Mouse (Mus musculus): ENCODE measurements around the gene Ldlrad3.

Ldlrad3 gene

DNA sequence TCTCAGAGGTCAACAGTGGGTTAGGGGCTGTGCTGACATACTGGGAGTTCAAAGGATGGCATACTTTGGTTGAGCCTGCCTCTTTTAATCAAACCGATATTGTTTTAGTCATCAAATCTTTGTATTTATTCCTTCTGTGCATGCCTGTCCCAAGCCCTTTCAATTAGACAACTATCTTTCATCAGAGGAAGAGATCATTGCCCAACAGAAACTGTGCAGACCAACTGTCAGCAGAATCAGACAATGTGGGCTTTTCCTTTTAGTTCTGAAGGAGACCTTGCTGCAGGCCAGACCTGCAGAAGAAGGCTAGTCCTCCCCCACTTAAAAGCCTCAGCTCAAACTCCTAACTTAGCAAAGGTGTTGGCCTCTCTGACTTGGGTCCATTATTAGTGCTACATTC is 41.9 kb downstream of the Ldlrad3 start:
- DNase-seq (ENCODE audit: low spot score in 2 of 2): no peak

DNA sequence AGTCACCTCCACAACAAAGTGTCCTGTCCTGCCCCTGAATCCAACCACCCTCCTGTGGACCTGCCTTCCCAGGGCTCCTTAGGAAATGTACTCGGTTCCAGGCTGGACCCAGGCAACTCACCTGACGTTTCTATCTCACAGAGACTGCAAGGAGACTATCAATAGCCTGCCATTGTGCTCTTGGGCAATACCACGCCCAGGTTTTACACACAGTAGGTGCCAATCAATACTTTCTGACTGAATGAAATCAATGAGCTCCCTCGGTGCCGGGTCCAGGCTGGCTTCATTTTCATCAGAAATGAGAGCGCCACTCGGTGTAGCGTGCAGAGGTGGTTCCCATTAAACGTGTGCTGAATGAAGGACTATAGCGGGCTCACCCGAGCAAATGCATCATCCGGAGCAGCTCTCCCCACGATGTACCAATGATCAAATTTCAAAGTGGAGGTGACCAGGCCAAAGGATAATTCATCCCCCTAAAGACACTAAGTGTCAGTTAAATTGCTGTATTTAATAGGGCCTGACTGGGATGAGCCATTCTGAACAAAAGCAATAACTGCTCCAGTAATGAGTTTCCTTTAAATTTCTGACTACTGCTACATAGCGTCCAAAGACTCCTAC is 43.4 kb downstream of the Ldlrad3 start:
- no peak for DNase-seq (ENCODE audit: low spot score in 2 of 2)

DNA sequence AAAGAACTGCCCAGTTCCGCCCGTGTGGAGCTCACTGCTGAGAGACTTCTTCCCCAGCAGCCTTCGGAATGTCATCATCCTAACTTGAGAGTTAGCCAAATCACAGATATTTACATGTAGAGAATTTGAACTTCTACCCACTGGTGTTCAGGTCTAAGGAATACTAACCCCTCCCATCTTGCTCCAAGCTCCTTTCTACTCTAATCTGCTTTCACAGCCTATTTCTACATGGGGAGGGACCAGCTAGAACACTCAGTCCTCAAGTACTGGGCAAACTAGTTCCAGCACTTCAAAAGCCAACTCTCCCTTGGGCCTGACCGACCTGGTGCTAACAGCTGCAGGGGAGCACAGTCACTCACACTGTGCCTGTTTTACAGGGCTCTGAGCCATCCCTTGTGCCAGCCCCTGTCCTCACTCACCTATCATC is 44.0 kb downstream of the Ldlrad3 start:
- peak; percentile 33 to 44 for DNase-seq (ENCODE audit: low spot score in 2 of 2)

DNA sequence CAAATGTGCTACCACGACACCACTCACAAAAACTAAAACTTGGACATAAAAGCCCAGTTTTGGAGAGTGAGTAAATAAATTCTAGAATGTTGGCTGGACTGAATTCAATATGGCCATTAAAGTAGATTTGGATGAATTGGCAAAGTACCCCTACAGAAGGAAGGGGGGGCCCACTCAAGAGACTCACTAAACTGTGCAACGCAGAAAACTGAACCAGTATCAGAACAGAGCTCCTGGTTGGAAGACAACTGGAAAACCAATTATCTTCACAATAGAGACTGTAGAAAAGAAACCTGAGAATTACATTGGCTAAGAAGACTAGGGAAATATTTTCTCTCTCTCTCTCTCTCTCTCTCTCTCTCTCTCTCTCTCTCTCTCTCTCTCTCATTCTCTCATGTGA is 45.0 kb downstream of the Ldlrad3 start:
- no peak for DNase-seq (ENCODE audit: low spot score in 2 of 2)

DNA sequence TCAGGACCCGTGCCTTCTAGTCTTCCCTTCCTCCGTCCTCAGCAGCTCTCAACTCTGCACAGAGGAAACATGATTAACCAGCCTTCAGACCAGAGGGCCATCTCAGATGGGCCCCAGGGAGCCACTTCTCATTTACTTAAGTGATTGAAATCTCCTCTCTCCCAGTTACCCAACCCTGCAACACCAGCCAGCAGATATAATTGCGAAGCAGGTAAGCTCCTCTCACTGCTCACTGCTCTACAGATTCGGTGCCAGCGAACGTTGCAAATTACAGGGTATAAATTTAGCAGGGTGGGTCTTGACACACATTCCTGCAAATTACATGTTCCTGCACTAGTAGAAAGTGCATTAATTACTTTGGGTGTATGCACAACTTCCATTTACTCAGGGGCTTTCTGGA is 48.3 kb downstream of the Ldlrad3 start:
- no peak for DNase-seq (ENCODE audit: low spot score in 2 of 2)

DNA sequence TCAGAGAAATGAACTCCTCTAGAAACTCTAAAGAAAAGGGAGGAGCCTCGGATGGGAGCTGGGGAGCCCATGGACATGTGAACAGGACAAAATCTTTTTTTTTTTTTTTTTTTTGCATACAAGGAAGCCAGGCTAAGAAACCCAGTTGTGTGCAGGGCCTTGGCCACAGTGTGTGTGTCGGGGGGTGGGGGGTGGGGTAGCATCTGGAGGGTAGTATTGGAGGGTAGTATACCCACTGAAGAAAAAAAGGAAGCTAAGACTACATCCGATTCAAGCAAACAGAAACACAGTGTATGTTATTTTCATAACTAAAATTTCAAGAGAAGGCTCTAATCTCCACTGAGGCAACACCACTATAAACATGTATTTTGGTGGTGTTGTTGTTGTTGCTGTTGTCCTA is 50.0 kb downstream of the Ldlrad3 start:
- no peak for DNase-seq (ENCODE audit: low spot score in 2 of 2)

DNA sequence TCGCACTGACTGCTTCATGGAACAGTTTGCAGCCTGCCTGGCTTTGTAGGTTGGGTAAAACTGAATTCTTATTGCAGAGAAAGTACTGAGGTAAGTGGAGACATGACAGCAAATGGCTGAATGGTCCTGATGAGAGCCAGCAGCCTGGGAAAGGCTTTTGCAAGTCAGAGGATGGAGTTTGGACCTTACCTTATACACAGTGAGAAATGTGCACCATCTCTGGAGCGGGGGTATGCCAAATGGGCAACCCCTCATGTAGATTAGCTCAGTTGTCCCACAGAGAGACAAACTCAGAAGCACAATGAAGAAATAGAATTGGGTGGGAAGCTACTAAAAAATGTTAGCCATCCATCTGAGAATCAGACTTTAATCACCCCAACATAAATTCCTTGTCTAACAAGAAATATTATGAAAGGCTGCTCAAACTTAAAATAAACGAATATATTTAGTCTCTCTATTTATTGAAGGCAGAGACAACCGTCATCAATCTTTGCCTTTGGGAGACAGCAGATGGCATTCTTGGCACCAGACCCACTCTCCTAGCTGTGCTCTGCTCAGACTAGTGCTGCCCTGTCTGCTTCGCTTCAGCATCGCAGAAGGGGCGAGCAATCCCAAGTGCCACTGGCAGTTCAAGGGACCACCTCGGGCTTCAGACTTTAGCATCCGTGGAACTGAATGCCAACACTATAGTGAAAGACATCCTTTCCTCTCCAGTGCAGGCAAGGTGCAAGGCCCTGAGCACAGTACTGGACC is 51.5 kb downstream of the Ldlrad3 start:
- no peak for DNase-seq (ENCODE audit: low spot score in 2 of 2)

DNA sequence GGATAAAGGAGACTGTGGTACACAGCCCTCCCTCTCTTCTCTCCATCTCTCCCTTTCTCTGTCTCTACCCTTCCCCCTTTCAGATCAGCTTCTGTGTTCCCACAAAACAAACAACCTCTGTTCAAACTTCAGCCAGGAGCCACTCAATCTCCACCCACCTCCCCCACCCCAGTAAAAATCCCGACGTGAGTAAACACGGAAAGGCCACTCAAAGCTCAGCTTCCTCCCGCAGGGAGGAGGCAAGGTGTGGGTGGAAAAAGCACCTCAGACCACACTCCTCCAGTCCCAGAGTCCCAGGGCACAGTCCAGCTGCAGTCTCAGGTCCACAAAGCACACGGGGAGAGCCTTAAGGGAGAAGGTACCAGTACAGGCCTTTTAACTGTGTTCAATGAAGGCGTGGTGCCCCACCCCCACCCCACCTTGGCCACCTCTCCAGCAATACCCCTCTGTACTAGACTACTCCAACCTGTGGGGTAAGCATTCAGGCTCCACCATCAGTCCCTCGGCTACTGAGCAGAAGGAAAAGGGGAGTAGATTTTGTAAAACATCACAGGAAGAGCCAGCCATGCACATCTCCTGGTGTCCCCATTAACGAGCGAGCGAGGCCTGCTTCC is 53.1 kb downstream of the Ldlrad3 start:
- DNase-seq (ENCODE audit: low spot score in 2 of 2): no peak

DNA sequence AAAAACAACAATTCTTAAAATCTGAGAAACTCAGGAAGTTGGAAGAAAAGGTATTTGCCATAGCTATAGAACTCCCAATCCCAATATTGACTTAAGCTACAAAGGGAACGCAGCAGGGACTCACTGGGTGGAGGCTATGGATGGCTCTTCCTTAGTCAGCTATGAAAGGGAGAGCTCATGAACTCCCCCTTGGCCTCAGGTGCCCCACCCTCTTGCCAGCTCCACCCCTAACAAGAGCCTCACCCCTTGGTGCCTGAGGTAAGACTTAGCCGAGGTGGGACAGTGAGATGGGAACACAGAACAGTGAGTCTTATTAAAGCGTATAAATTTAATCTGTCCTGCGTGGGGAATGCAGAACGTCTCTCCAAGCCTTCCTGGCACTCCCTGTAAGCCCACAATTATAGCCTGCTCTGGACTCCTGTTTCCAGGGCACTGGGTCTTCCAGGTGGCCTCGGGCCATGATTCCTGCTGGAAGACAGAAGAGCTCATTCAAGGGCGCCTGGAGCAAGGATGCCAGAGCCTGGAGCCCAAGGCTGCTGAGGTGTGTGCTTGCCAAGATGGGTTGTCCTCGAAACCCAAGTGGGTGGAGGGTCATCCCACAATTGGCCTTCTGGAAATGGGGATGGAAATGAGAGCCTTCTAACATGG is 55.9 kb downstream of the Ldlrad3 start:
- peak in 1 of 2 experiments; percentile 27 for DNase-seq (ENCODE audit: low spot score in 2 of 2)

DNA sequence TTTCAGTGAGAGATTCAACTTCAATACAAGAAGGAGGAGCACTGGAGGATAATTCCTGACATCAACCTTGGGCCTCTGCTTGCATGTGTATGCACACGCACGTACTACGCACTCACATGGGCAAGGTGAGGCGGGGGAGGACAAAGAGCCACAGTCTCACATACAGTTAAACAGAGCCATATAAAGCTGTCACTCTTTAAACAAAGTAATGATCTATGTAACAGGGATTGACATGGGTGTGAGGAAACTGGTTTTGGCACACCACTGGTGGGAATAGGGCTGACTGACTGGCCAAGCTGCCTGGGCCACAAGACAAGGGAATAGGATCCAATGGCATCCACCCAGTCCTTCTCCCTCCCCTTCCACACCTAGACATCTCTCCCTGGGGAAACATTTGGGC is 57.0 kb downstream of the Ldlrad3 start:
- DNase-seq (ENCODE audit: low spot score in 2 of 2): no peak

DNA sequence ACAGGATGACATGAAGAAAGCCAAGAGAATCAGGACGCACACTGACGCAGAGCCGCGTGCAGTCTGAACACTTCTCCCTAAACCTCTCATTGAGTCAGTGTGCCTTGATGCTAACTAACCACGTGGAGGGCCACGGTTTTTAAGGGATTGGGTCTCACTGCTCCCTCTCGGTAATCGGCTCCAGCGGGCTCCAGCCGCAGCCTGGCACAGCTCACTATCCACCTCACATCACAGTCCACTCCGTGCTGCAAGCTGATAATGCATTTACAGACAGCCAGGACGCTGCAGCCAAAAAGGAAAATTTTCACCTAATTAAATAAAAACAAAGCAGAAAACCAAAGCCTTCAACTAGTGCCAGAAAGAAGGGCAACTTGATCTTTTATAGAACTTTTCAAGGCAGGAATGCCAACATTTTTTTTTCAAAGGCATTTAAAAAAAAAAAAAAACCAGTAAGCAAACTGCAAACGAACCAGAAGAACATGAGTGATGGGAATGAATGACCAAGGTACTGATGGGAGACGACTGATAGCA is 57.6 kb downstream of the Ldlrad3 start:
- DNase-seq (ENCODE audit: low spot score in 2 of 2): no peak

DNA sequence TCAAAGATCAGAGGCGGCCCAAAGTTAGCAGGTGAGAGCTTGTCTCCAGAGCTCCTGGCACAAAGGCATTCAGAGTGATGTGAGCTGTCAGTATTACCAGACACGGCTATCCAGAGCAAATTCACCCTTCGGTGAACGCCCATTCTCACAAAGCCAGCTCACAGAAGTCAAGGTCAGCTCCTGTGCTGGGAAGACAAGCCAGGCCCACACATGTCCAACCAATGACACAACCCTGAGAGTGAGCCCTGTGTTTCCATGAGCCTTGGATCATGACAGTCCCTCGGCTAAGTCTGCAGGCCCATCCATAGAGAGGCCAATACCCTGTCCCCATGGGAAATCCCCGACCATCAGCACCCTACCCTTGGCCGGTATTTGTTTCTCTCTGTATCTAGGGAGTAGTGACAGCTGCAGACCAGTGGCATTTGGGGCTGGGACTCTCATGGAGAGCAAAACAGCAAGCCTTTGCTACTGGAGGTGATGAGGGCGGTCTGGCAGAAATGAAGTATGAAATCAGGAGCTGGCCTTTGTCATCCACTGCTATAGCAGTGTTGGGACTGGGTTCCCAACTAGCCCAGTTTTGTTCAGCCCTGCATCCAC is 58.3 kb downstream of the Ldlrad3 start:
- DNase-seq (ENCODE audit: low spot score in 2 of 2): peak; percentile 33 to 49

DNA sequence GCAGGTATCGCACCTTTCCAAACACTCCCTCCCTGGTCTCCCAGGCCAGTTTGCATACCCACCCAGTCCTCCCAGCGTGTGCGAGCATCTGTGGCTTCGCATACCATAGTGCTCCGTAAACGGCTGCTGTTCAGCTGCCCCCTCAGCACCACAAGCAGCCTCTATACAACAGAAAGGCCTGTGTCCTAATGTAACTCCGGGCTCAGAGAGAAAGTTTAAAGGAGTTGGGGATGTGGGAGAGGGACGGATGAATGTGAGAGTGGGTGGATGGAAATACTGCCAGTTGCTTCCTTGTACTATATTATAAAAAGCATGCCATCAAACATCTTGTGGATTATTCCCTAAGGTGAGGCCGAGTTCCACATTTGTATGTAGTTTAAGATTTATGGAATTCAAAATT is 59.0 kb downstream of the Ldlrad3 start:
- no peak for DNase-seq (ENCODE audit: low spot score in 2 of 2)

DNA sequence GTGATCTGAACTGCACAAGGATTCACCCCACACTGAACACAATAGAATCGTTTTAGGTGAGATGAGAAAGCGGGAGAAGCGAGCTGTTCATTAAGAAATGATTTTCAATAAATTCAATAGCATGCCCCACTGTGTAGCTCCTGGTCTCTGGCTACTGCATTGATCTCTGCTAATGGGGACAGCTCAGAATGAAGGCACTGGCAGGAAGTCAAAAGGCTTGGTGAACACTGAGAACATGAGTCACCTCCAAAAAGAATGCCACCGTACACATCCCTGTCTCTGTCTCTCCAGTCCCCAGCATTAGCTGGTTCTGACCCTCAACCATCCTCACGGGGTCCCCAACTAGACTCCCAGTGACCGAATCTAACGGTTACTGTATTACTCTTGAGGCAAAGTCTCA is 60.1 kb downstream of the Ldlrad3 start:
- DNase-seq (ENCODE audit: low spot score in 2 of 2): no peak

DNA sequence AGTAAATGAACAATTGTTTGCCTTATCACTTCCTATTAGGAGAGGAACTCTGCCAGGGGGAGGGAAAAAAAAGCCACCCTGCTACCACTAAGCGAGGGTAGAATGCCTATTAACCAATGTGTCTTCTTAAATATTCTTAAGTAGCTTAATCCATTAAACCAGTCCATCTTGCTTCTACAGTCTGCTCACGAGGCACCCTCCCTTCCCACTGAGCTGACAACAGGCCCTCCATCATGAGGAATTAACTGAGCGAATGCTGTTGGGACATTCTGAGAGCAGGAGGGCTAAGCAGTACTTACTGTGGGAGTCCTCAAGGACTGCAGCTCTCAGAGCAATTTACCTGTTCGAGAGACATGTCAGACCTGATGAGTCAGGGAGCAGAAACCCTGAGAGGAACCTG is 61.1 kb downstream of the Ldlrad3 start:
- no peak for DNase-seq (ENCODE audit: low spot score in 2 of 2)

DNA sequence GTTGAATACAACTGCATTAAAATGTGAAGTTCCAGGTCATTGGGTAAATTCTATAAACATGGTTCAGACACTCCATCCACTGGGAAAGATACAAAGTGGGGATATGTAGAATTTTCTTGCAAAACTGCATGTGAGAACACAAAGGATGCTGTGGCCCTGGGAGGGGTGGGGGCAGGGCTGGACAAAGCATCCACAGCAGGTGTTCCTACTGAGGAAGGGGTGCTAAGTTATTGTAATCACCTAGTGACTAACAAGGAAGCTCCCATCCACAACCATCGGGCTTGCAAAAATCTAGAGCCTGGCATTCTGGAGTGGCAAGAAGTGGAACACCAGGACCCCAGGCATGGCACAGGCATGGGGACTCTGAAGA is 64.1 kb downstream of the Ldlrad3 start:
- no peak for DNase-seq (ENCODE audit: low spot score in 2 of 2)

DNA sequence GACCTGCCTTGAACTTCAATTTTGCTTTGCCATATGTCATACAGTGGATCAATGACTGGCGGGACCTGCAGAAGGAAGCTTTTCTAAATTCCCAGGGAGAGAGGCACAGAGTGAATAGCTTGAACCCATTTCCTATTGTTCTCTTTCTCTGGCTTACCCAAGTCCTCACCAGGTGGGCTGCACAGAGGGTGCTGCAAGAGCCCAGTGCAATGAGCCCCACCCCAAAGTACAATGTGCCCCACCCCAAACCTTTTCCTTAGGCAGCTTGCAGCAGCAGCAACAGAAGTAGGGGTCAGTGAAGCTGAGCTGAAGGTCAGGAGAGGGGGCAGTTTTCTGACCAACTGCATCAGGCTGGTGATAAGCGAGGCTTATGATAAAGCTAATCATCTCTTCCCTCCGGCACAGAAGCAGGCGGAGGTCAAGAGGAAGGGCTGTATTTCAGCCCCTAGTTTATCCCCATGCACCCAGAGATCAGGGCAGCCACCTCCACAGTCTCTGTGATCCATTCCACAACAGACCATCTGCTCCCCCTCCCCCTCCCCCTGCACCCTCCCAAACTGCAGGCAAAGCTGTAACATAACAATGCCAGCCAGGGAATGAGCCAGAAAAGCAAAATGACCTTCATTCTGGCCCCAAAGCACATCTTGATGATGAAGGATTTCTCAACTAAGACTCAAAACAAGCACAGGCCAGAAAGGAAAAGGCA is 64.6 kb downstream of the Ldlrad3 start:
- no peak for DNase-seq (ENCODE audit: low spot score in 2 of 2)

DNA sequence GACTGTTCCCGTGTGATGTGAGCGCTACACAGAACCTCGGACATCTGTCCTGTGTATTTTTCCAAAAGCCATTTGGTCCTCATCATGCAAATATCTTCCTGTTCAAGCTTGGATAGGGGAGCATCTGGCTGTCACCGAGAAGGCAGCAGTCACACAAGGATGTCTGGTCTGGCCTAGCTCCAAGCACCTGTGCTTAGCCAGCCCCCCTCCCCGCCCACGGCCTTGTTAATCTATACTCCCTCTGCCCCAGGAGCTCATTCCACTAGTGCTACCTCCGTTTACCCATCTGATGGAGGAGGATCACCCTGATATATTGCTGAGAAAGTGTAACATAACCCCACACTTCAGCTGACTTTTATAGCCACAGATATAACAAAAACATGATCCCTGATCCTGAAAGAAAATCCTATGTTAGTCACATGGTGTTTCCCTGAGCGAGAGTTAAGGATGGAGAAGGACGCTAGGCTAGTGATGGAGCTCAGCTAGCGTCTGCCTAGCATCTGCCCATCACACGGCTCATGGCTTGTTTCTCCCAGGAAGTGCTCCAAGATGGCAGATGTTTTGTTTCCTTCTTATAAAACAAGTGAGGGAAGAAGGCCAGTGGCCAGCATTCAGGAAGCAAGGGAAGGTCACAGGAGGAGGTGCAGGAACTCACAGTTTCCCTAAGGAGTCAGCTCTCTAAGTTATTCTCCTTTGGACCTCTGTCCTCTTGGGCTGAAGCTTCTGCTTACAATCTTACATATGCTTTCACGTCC is 66.3 kb downstream of the Ldlrad3 start:
- peak; percentile 48 to 52 for DNase-seq (ENCODE audit: low spot score in 2 of 2)

DNA sequence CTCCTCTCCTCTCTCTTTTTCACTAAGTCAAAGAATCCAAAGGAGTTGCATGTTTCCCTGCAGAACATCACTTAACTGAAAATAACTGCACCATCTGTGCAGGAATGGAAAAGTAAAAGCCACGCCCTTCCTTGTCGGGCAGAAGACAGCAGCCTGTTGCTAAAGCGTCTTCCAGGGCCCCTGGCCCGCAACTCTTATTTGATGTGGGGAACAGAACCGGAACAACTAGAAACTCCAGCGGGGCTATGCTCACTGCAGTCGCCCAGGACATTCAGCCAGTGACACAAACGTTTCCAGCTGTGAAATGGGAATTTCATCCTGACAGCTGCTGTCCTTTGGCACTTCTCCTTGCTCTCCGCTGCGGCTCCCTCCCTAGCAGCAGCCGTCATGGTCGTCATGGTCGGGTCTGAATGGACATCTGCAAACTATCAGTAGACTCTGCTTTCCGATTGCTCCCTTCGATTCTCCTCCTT is 67.2 kb downstream of the Ldlrad3 start:
- peak; percentile 58 to 67 for DNase-seq (ENCODE audit: low spot score in 2 of 2)

DNA sequence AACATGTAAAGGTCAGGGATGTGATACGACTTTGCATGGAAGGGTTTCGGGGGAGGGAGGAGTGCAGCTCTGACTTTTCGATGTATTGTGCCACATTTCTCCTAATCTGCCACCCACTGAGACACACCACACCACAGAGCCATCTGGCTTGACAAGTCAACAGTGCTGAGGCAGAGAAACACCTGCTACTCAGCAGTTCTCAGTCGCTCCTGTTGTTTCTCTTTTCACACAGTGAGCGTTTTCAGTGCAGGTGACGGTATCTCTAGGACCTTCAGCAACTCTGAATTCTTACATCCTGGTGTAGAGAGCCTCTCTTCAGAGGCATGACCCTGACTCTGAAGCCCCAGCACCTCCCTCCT is 68.8 kb downstream of the Ldlrad3 start:
- DNase-seq (ENCODE audit: low spot score in 2 of 2): no peak

Data from heart, adult 9 months (tissue).